Mouse (Mus musculus) gonadal fat pad, adult 2 months (tissue): ENCODE data around the gene Ryr1. TPM values are rescaled to one million over a fixed set of nuclear protein-coding genes. Genes with fewer than 3 reads are reported as not detected.
A peak's percentile ranks its signal among the peaks of the same experiment; 100 is the strongest.
"Not testable (repeated sequence)": the region's sequence is repeated elsewhere in the genome, so short reads cannot be mapped to it uniquely, and the experiment has no call there.

Experiments used
- DNase-seq: peaks from one replicate; pipeline ENCODE4 v3.0.0-alpha.2; 2012; ENCODE audit warnings: low read depth
- polyA plus RNA-seq: library from polyadenylated mRNA; depleted of rRNA; stranded (reverse); fragments of >200 nt; gene quantifications from 2 replicates; pipeline ENCODE4 v1.2.3, GENCODE M21; 2012

The Ryr1 gene
- polyA plus RNA-seq, 1 experiment: 0.32 TPM

DNA sequence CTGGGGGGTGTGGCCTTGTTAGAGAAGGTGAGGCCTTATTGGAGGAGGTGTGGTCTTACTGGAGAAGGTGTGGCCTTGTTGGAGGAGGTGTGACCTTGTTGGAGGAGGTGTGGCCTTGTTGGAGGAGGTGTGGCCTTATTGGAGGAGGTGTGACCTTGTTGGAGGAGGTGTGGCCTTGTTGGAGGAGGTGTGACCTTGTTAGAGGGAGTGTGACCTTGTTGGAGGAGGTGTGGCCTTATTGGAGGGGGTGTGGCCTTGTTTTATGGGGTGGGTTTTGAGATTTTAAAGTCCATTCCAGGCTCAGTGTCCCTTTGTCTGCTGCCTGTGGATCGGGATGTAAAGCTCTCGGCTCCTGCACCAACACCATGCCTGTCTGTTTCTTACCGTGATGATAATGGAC is 40.6 kb downstream of the Ryr1 start:
- DNase-seq: no peak

DNA sequence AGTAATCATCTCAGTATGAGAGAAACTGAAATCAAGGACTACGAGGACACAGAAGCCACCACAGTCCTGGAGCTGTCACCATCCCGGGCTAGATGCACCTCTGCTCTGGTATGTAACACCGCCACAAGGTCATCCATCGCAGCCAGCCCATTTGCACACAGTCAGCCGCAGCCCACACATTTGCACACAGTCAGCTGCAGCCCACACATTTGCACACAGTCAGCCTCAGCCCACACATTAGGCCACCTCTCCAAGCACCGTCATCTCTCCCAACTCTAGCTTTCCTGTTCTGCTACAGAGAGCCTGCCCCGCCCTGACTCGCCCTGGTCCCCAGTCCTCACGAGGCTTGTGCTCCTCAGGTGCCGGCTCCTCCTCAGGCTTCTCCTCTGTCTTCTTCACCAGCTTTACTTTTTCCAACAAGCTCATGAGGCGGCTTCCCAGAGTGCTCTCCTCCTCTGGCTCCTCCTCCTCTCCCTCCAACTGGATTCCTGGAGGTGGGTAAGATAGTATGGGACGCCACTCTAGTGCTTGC is 45.5 kb downstream of the Ryr1 start:
- DNase-seq: no peak

DNA sequence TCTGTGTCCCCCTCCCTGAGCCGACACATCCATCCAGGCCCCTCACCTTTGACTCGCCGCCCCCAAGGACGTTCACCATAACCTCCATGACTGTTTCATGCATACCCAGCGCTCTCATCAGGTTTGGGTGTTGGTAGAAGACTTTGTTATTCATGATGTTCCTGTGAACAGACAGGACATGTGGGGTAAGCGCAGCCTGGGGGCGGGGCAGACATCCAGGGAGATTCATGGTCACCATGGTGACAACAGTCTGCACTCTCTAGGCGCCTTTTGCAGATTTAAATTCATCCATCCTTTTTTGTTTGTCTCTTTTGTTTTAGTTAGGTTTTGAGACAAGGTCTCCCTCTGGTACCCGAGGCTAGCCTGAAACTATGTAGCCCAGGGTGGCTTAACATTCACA is 48.0 kb downstream of the Ryr1 start:
- DNase-seq: no peak

DNA sequence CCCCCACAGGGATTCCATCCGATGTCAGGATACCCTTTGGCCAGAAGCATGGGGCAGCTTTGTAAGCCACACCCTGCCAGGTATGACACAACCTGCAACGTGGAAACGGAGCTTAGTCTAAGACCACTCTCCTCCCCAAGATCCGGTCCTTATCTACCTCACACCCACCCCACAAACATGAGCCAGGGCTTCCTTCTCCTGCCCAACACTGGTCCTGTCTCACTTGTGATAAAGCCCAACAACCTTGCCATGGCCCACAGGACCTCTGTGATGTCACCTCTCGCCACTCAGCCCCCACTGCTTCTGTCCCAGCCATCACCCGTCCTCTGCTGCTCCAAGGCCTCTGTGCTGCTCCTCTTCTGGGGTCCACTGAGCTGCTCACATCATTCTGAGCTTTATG is 49.8 kb downstream of the Ryr1 start:
- no peak for DNase-seq

DNA sequence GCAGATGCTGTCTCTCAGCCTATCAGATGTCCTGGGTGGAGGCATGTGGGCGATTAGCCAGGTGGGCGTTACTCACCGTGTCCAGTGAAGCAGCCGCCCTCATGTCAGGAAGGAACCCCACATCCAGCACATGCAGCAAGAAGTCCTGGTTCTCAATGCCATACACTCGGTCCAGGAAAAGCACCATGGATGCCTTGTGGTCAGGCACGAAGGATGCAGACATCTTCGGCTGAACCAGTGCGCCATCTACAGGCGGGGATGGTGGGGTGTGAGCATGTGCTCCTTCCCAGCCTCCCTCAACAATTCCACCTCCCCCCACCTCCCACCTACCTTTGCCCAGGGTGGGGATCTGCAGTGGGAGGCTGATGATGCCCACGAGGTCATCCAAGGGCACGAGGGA is 52.3 kb downstream of the Ryr1 start:
- no peak for DNase-seq

DNA sequence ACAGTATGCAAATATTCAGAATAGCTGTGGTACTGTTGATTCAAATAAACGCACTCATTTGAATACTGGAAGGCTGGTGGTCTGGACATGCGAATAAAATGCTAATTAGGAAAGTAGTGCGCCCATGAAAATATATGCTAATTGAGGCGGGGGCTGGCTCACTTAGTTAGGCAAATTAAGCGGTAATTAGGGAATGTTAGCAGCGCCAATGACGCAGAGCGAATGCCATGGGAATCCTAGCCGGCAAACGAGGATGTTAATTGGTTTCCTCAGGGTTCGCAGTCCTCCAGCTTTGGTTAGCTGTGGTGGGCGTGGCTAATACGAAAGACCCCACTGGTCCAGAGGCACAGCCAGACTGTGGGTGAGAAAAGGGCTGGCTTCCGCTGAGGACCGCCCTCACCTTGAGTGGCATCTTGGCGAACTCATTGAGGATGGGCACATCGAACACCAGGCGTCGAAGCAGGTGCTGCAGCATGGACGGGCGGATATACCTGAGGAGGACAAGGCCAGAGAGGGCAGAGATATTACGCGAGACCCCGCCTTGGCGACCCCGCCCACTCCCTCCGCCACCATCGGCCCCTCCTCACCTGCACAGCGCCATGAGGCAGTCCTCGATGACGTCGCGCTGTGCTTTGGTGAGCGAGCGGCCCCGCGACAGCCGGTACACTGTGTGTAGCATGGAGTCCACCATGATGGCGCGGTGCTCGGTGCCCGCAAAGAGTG is 53.6 kb downstream of the Ryr1 start:
- DNase-seq: no peak

DNA sequence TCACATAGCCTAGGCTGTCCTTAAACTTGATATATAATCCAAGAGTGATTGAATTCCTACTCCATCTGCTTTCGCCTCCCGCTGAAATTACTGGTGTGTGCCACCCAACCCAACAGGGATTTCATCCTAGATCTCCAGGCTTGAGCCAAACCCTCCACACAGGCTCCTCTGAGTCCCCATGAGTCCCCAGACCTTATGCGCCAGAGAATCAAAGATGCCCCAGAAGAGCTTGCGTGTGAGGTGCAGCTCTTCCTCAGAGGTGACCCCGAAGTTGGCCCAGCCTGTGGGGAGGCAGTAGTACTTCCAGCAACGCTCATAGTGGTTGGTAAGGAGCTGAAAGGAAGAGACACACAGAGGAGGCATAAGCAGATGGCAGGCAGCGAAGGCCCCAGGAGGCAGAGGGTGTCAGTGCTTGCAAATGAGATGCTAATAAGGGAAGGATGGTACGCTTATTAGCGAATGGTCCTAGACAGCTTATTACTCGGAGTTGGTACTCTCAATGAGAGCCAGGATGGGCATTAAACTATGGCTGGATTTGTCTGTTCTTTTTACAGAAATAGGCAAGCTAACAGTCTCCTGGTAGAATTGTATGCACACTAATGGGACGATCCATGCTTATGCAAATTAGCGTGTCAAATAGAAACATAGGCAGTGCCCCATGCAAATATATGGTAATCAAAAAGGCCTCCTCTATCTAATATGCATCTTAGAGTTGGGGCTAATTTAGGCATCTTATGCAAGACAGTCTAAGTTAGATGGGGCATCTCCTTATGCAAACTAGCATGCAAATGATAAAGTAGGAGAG is 54.4 kb downstream of the Ryr1 start:
- no peak for DNase-seq

DNA sequence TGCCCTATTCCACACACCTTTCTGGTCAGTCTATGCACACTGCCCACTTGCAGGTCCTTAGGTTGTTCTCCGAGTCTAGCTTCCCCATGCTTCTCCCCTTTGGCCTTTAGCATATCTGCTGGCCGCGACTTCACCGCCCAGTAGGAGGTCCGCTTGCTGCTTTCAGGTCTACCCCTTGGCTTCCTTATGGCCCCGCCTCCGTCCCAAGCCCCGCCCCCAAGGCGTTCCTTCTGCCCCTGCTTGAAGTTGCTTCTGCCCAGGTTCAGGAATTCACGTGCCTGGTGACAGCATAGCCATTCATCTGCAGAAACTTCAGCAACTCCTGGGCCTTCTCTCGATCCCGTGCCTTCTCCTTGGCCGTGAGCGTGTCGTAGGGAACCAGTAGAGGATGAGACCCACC is 57.2 kb downstream of the Ryr1 start:
- DNase-seq: no peak

DNA sequence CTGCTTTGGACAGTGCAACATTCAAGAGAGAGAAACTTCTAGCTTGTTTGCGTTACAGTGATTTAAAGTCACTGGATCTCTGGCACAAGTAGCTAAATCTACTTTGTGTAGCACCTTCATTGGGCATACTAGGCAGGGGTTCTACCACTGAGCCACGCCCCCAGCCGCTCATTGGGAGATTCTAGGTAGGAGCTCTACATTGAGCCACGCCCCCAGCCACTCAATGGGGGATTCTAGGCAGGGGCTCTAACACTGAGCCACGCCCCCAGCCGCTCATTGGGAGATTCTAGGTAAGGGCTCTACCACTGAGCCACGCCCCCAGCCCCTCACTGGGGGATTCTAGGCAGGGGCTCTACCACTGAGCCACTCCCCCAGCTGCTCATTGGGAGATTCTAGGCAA is 61.5 kb downstream of the Ryr1 start:
- DNase-seq: not testable (repeated sequence)

DNA sequence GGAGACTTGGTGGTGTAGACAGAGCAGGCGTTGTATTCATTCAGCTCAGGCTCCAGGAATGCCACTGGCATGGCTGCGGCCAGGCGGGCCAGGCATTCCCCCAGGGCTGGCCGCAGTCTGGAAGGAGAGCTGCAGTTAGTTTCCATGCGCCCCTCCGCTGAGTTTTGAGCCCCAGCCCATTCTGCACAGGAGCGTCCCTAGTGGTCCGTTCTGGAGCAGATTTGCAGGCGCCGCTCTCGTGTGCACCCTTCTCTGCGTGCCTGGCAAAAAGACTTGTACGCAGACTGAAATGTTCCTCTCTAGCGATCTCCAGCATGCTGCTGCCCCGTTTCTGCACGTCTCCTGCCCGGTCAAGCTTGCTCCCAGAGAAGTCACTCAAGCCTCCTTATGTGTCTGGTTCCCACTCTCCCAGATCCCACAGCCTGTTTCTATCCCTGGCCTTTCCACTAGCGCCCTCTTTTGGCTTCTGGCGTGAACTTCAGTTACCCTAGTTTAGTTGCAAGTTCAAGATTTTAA is 63.4 kb downstream of the Ryr1 start:
- no peak for DNase-seq

DNA sequence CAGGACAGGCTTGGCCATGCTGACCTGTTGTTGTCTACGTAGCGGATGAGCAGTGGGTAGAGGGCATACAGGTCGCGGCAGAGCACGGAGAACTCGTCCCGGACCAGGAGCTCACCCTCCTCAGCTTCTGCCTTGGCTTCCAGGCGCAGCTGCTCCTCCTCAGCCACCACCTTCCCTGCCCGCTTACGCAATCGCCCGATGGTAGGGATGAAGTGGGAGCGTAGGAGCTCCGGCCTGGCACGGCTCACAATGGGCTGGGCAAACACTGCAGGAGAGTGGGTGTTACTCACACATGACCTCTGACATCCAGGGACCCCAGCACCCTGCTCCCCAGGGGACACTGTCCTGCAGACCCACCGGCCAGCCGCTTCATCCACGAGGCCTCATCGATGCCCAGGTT is 65.5 kb downstream of the Ryr1 start:
- DNase-seq: no peak

DNA sequence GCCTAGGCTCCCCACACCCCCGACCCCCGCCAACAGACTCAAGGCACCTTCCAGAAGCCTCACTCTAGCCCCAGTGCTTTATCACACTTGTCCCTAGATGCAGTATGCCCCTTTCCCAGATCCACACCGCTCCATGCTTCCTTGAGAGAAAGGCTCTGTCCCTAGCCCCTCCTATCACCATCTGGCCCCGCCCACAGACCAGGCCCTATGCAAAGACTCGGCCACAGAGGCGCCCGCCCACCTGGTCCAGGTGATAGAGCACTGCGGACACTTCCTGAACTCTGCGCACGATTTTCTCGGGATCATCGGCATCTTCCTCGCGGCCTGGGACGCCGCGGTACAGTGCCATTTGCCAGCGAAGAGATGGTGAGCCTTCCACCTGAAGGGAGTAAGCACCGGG is 72.2 kb downstream of the Ryr1 start:
- DNase-seq: no peak

DNA sequence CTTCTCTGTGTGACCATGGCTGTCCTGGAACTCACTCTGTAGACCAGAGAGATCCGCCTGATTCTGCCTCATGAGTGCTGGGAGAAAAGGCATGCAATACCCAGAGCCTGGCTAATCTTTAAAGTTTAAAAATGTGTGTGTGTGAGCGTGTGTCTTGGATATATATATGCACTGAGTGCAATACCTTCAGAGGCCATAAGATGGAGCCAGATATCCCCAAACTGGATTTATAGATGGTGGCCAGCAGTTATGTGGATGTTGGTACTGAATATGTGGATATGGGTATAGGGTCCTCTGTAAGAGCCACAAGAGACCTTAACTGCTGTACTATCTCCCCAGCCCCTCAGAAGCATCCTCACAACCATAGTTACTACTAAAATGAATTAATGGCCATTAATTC is 74.2 kb downstream of the Ryr1 start:
- DNase-seq: no peak

DNA sequence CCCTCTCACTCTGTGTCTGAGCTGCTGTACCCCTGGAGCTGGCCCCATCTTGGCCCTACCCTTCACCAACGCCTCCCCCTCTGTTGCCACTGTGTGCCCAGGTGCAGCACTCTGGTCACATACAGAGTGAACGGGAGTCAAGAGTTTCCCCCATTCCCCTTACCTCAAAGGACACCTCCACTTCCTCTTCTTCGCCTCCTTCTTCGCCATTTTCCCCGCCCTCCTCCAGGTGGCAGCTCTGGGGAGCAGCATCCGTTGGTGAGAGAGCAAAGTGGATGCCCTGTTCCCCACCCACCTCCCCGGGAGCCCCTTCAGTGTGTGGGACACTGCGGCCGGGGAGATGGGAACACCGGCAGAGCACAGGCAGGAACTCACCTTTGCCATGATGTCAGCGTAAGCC is 76.4 kb downstream of the Ryr1 start:
- DNase-seq: no peak

DNA sequence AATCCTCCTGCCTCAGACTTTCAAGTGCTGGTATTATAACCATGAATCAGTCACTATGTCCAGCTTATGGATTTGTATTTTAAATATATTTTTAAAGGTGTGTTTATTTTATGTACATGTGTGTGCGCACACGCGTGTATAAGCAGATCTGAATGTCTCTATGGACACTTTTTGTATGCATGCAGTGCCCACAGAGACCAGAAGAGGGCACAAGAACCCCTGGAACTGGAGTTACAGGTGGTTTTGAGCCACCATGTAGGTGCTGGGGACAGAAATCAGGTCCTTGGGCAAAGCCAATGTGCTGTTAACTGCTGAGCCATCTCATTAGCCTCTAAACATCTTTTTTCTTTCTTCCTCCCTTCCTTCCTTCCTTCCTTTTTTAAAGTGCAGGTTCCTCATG is 76.9 kb downstream of the Ryr1 start:
- DNase-seq: no peak

DNA sequence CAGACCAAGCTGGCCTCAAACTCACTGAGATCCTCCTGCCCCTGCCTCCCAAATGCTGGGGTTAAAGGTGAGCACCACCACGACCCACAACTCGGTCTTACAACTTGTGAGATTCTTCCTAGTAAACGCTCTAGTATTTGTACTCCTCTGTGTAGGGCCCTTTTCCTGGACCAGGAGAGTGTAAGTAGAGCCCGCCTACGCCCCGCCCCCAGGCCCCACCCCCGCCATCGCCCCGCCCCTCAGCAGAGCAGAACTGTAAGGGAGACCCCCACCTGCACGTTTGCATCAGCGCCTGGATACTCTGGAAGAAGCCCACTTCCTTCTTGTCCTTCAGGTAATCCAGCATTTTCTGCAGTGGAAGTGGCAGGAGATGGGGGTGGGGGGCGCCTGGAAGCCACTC is 78.4 kb downstream of the Ryr1 start:
- DNase-seq: no peak

DNA sequence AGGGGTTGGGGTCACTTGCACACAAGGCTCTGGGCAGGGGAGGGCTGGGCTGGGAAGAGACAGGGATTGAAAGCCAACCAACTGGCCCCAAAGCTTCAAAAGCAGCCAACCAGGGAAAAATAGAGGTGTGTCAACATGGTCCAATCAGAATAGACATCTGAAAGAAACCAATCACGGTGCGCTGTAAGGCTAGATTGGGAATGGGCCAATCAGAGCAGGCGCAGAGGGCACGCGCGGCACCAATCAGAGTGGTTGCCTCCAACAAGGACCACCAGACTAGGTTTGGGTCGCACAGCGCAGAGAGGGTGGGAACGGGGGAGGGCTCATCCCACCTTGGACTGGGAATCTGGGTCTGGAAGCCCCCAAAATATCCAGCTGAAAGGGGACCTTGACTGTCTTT is 80.7 kb downstream of the Ryr1 start:
- no peak for DNase-seq

DNA sequence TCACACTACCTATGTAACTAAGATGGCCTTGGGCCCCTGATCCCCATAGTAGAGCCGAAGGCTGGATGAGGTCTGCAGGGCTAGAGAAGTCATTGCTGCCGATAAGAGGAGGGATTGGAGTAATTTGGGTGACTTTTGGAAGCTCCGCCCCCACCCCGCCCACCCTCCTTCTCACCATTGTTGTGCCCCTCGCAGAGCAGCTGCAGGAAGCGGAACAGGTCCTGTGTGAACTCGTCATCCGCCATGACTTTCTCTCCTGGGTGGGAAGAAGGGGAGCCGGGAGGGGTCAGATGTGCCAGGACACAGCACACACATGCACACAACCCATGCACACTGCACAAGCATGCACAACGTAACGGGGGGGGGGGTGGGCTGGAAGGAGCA is 81.3 kb downstream of the Ryr1 start:
- no peak for DNase-seq

DNA sequence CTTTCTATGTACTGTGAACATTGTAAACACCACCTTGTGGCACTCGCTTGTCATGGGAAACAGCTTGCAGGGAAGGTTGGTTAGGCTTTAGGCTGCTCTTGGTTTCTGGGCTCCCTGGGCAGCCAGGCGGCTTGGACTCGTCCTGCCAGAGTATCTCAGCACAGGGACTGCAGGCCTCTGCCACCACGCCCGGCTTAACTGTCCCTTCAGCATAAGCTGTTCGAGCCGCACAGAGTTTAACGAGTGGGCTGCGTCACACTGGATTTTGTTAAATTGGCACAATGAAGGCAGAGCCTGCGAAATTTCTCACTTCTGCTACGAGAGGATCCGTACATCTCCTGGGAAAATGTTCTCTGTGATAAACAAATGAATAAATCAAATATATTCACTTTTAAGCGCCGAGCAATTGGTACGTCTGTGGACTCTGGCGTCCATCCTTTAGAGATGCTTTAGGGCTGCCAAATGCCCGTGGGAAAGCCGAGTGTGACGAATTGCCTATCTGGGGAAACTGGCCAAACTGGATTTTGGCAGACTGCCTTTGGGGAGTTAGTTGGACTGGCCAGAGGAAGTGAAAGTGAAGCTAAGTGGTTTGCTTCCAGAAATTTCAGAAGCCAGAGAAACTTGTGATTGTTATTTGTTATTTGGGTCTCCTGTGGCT is 81.8 kb downstream of the Ryr1 start:
- DNase-seq: peak; percentile 74

DNA sequence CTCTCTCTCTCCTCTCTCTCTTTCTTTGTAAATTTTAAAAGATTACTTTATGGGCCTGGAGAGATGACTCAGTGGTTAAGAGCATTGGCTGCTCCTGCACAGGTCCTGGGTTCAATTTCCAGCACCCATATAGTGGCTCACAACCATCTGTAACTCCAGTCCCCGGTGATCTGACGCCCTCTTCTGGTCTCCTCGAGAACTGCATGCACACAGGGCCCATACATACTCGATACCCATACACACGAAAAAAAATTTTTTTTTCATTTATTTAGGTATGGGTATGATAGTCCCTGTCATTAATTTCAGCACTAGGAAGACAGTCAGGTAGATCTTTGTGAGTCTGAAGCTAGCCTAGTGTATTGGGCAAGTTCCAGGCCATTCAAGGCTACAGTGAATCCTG is 83.8 kb downstream of the Ryr1 start:
- DNase-seq: no peak

DNA sequence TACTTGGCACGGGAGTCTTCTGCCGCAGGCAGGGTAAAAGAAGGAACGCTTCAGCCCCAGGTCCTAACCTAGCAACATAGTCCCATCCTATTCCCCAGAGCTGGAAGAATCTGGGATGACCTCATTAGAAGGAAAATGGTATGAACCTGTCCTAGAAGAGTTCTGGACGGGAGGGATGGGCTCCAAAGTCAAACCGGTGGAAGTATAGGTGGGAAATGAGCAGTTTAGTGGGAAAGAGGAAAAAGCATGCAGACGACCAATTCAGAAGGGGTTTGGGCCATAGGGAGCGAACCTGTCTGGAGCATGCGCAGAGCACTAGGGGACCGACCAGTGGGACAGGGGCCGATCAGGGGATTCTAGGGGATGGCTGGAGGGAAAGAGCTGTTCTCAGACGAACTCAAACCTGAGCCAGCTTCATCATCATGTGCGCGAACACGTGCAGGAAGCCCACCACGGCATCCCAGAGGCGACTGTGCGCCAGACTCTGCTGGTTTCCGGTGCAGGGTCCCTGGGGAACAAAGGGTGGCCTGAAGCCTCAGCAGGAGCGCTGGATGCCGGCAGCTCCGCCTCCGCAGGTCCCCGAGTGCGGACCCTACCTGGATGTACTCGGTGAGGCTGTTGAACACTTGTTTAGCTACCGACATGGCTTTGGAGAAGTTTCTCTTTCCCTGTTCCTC is 84.9 kb downstream of the Ryr1 start:
- DNase-seq: no peak

DNA sequence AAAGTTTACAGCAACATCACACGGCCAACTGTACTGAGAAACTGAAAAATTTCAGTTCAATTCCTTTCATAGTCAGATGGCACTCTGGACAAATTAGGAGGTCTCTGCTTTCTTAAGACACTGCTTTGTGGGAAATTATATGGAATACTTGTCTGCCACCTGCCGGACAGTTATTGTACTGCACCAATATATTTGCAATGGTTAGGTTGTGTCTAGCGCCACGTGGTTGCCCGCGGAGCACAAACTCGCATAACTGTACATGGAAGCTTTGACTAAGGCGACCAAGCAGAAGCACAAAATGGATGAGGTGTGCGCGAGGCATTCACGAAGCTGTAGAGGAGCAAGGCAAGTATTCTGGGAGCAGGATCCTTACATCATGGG is 85.4 kb downstream of the Ryr1 start:
- DNase-seq: no peak
